Mouse (Mus musculus) hindbrain, embryonic 14.5 days (tissue): ENCODE measurements around the gene Asb1. TPM values are rescaled to one million over a fixed set of nuclear protein-coding genes. Genes with fewer than 3 reads are reported as not detected.
A peak's percentile ranks its signal among the peaks of the same experiment; 100 is the strongest.

Experiments used
- ATAC-seq: fragments of 200-750 bp; cut with Nextera tagmentation; 2 replicates; pipeline ENCODE4 v1.8.0; 2017; ENCODE audit warnings: moderate number of reproducible peaks, mild to moderate bottlenecking, moderate TSS enrichment, moderate library complexity; ENCODE audit not compliant: low FRiP score
- DNase-seq: peaks from one replicate; pipeline ENCODE4 v3.0.0-alpha.2; 2015; ENCODE audit warnings: low spot score
- H3K27ac ChIP-seq: fragments of 300-500 bp; sonication (generic); 2 replicates; pipeline ENCODE4 v1.5.1; 2014; ENCODE audit warnings: mild to moderate bottlenecking, moderate library complexity
- H3K27me3 ChIP-seq: fragments of 300-500 bp; sonication (generic); 2 replicates; pipeline ENCODE4 v1.6.1; 2014; ENCODE audit warnings: mild to moderate bottlenecking, low read length, mixed read lengths; ENCODE audit not compliant: control insufficient read depth, insufficient read depth
- H3K36me3 ChIP-seq: fragments of 300-500 bp; sonication (generic); replicated peaks from 2 replicates; pipeline ENCODE4 v1.6.1; 2014; ENCODE audit not compliant: control insufficient read depth, insufficient read depth
- H3K4me1 ChIP-seq: fragments of 300-500 bp; sonication (generic); replicated peaks from 2 replicates; pipeline ENCODE4 v1.6.1; 2014; ENCODE audit warnings: antibody characterized with exemption, low read length, mixed read lengths; ENCODE audit not compliant: control insufficient read depth, insufficient read depth
- H3K4me2 ChIP-seq: fragments of 300-500 bp; sonication (generic); replicated peaks from 2 replicates; pipeline ENCODE4 v1.6.1; 2014; ENCODE audit warnings: mild to moderate bottlenecking, moderate library complexity
- H3K4me3 ChIP-seq: fragments of 300-500 bp; sonication (generic); replicated peaks from 2 replicates; pipeline ENCODE4 v1.5.1; 2014; ENCODE audit warnings: mild to moderate bottlenecking, low read length
- H3K9ac ChIP-seq: fragments of 300-500 bp; sonication (generic); 2 replicates; pipeline ENCODE4 v1.6.1; 2014
- H3K9me3 ChIP-seq: fragments of 300-500 bp; sonication (generic); 2 replicates; pipeline ENCODE4 v1.6.1; 2016; ENCODE audit warnings: low read length; ENCODE audit not compliant: control insufficient read depth
- WGBS: fragments of 180-500 bp; shearing (Covaris S2); extraction: QIAGEN DNeasy Blood & Tissue Kit; methylation state at CpG from one replicate; pipeline ENCODE4 v1.1.7; 2014; 5-methylcytosine and 5-hydroxymethylcytosine counted together
- polyA plus RNA-seq: library from polyadenylated mRNA; unstranded; fragments of >200 nt; fragmentation: Nextera tagmentation; extraction: Ambion mirVana; gene quantifications from 2 replicates; pipeline ENCODE4 v1.2.1, GENCODE M21; 2014

Asb1 gene
- polyA plus RNA-seq, 1 experiment from 2014 or later, result 15.7 TPM

GRCm38 (mm10) chr1:91584969-91585835 lies 44.9 kb downstream of the Asb1 start:
- no peak for DNase-seq
- Histone ChIP-seq H3K27me3 (no peaks in the 10 kb centered on the region), H3K4me1 (no peaks in the 10 kb centered on the region), H3K4me3 (no peak overlapping the region), H3K9me3 (no peaks in the 10 kb centered on the region), H3K27ac (no peak overlapping the region), H3K9ac (no peak overlapping the region), H3K4me2 (no peak overlapping the region), H3K36me3 (no peaks in the 10 kb centered on the region)
- no peak for ATAC-seq
- 85% methylated on average over 17 of the region's 17 CpGs for WGBS

- Histone ChIP-seq H3K9me3 (no peaks in the 10 kb centered on the region), H3K9ac (no peak overlapping the region), H3K4me3 (no peak overlapping the region), H3K4me2 (no peak overlapping the region), H3K27me3 (no peaks in the 10 kb centered on the region), H3K4me1 (no peaks in the 10 kb centered on the region), H3K36me3 (no peaks in the 10 kb centered on the region), H3K27ac (no peak overlapping the region)
- WGBS, result 75% methylated on average over 6 of the region's 6 CpGs
- DNase-seq (no peak), ATAC-seq (no peak)
Measured at GRCm38 (mm10) chr1:91589738-91590137, 49.4 kb downstream of the Asb1 start.

- Histone ChIP-seq H3K4me2 (no peak overlapping the region), H3K36me3 (no peaks in the 10 kb centered on the region), H3K4me1 (peaks cover 2% of the 10 kb centered on the region; the same call in 1 of the 2 replicates), H3K27ac (no peak overlapping the region), H3K27me3 (no peaks in the 10 kb centered on the region), H3K4me3 (no peak overlapping the region), H3K9ac (no peak overlapping the region), H3K9me3 (no peaks in the 10 kb centered on the region)
- 89% methylated on average over 9 of the region's 9 CpGs for WGBS
- ATAC-seq (no peak), DNase-seq (no peak)
Measured at GRCm38 (mm10) chr1:91595521-91596020, 55.2 kb downstream of the Asb1 start.

- DNase-seq, result no peak
- Histone ChIP-seq H3K27me3 (no peaks in the 10 kb centered on the region), H3K9me3 (no peaks in the 10 kb centered on the region), H3K27ac (no peak overlapping the region), H3K4me3 (no peak overlapping the region), H3K4me2 (no peak overlapping the region), H3K36me3 (no peaks in the 10 kb centered on the region), H3K9ac (no peak overlapping the region), H3K4me1 (peaks cover 10% of the 10 kb centered on the region; the same call in 1 of the 2 replicates)
- WGBS, result 91% methylated on average over 5 of the region's 5 CpGs
- no peak for ATAC-seq
Measured at GRCm38 (mm10) chr1:91597611-91598010, 57.3 kb downstream of the Asb1 start.

- WGBS, result 28% methylated on average over 9 of the region's 9 CpGs
- DNase-seq (peak; percentile 55), ATAC-seq (peak; percentile 90)
- 0 out of 2 replicates have a peak overlapping the region, but pooled peaks have one; percentile 38 for H3K27ac ChIP-seq
- H3K27me3 ChIP-seq, result no peaks in the 10 kb centered on the region
- H3K9ac ChIP-seq, result no peak overlapping the region
- H3K9me3 ChIP-seq, result no peaks in the 10 kb centered on the region
- peaks cover 10% of the 10 kb centered on the region for H3K4me1 ChIP-seq
- H3K4me2 ChIP-seq, result no peak overlapping the region
- H3K36me3 ChIP-seq, result no peaks in the 10 kb centered on the region
- no peak overlapping the region for H3K4me3 ChIP-seq
Measured at GRCm38 (mm10) chr1:91600671-91601361, 60.5 kb downstream of the Asb1 start.

- H3K9me3 ChIP-seq, result no peaks in the 10 kb centered on the region
- DNase-seq (no peak), ATAC-seq (no peak)
- no peak overlapping the region for H3K4me3 ChIP-seq
- peaks cover 10% of the 10 kb centered on the region for H3K4me1 ChIP-seq
- no peak overlapping the region for H3K9ac ChIP-seq
- 89% methylated on average over 2 of the region's 2 CpGs for WGBS
- H3K4me2 ChIP-seq, result no peak overlapping the region
- no peaks in the 10 kb centered on the region for H3K36me3 ChIP-seq
- H3K27me3 ChIP-seq, result no peaks in the 10 kb centered on the region
- no peak overlapping the region for H3K27ac ChIP-seq
Measured at GRCm38 (mm10) chr1:91601362-91602096, 61.2 kb downstream of the Asb1 start.

- no peaks in the 10 kb centered on the region for H3K27me3 ChIP-seq
- ATAC-seq, result no peak
- 52% methylated on average over 14 of the region's 14 CpGs for WGBS
- H3K9me3 ChIP-seq, result no peaks in the 10 kb centered on the region
- H3K9ac ChIP-seq, result no peak overlapping the region
- no peak overlapping the region for H3K4me3 ChIP-seq
- no peak overlapping the region for H3K4me2 ChIP-seq
- no peaks in the 10 kb centered on the region for H3K36me3 ChIP-seq
- H3K4me1 ChIP-seq, result peaks cover 8% of the 10 kb centered on the region
- H3K27ac ChIP-seq, result no peak overlapping the region
- DNase-seq, result no peak
Measured at GRCm38 (mm10) chr1:91605632-91606031, 65.3 kb downstream of the Asb1 start.

GRCm38 (mm10) chr1:91606701-91607100 lies 66.4 kb downstream of the Asb1 start:
- H3K4me2 ChIP-seq, result no peak overlapping the region
- H3K4me3 ChIP-seq, result no peak overlapping the region
- no peaks in the 10 kb centered on the region for H3K27me3 ChIP-seq
- no peaks in the 10 kb centered on the region for H3K36me3 ChIP-seq
- no peak overlapping the region for H3K27ac ChIP-seq
- 91% methylated on average over 7 of the region's 7 CpGs for WGBS
- no peaks in the 10 kb centered on the region for H3K9me3 ChIP-seq
- ATAC-seq, result no peak
- DNase-seq, result no peak
- no peak overlapping the region for H3K9ac ChIP-seq
- no peaks in the 10 kb centered on the region; the same call in 1 of the 2 replicates for H3K4me1 ChIP-seq

- Histone ChIP-seq H3K27ac (no peak overlapping the region), H3K36me3 (no peaks in the 10 kb centered on the region), H3K27me3 (no peaks in the 10 kb centered on the region), H3K9me3 (no peaks in the 10 kb centered on the region), H3K9ac (no peak overlapping the region), H3K4me3 (no peak overlapping the region), H3K4me1 (no peaks in the 10 kb centered on the region; the same call in 1 of the 2 replicates), H3K4me2 (no peak overlapping the region)
- DNase-seq (no peak), ATAC-seq (no peak)
- WGBS, result 87% methylated on average over 6 of the region's 6 CpGs
Measured at GRCm38 (mm10) chr1:91607141-91607540, 66.8 kb downstream of the Asb1 start.
